Mouse (Mus musculus): ENCODE measurements around the gene Tctex1d4. TPM values are rescaled to one million over a fixed set of nuclear protein-coding genes. Genes with fewer than 3 reads are reported as not detected.

Tctex1d4 gene
- total and polyA plus RNA-seq, 3 experiments = 0.31 to 1.3 TPM; not detected in 1

- Histone ChIP-seq H3K4me1 (ENCODE audit: control insufficient read depth in 1 of 2, insufficient read depth in 2 of 2, low read length in 2 of 2) (no peaks in the 10 kb centered on the region), H3K27ac (ENCODE audit: control insufficient read depth, low read depth, low read length) (no peak within 1 kb of the TSS), H3K9me3 (replicated peaks; ENCODE audit: insufficient read depth, low read length) (no peaks in the 10 kb centered on the region), H3K27me3 (ENCODE audit: control insufficient read depth in 1 of 2, insufficient read depth in 2 of 2, low read length in 2 of 2) (peaks cover 2 to 9% of the 10 kb centered on the region in 2 experiments), H3K9ac (ENCODE audit: control insufficient read depth, low read depth, low read length, poor library complexity, severe bottlenecking) (no peak within 1 kb of the TSS), H3K79me2 (ENCODE audit: control insufficient read depth, insufficient read depth, low read length, poor library complexity) (no peaks in the 10 kb centered on the region), H3K36me3 (ENCODE audit: control insufficient read depth in 1 of 2, insufficient read depth in 2 of 2, low read length in 2 of 2) (no peaks in the 10 kb centered on the region), H3K4me3 (ENCODE audit: control insufficient read depth in 1 of 2, insufficient read depth in 1 of 2, low read depth in 2 of 2, low read length in 2 of 2) (no peak within 1 kb of the TSS)
- no peak for DNase-seq (ENCODE audit: low read depth, low spot score)
- TF ChIP-seq ETS1 (IDR thresholded peaks at IDR 0.05; ENCODE audit: low read depth, low read length) (no peak), ZKSCAN1 (IDR thresholded peaks at IDR 0.05; ENCODE audit: low read depth, low read length) (no peak), ELF1 (IDR thresholded peaks at IDR 0.05; ENCODE audit: low read depth, low read length) (no peak), EP300 (IDR thresholded peaks at IDR 0.05; ENCODE audit: low read depth in 1 of 2, low read length in 2 of 2) (no peak), RCOR1 (IDR thresholded peaks at IDR 0.05; ENCODE audit: low read depth, low read length) (no peak), TBP (IDR thresholded peaks at IDR 0.05; ENCODE audit: low read depth, low read length) (no peak), CTCF (IDR thresholded peaks at IDR 0.05 in 2 of 3, conservative IDR thresholded peaks at IDR 0.05 in 1 of 3; ENCODE audit: control insufficient read depth in 1 of 3, insufficient read depth in 1 of 3, low read depth in 2 of 3, low read length in 3 of 3, poor library complexity in 1 of 3, severe bottlenecking in 1 of 3) (no peak), MYB (IDR thresholded peaks at IDR 0.05; ENCODE audit: low read depth, low read length) (no peak), HCFC1 (IDR thresholded peaks at IDR 0.05; ENCODE audit: low read depth, low read length) (no peak), NELFE (IDR thresholded peaks at IDR 0.05; ENCODE audit: low read depth, low read length) (no peak), BHLHE40 (IDR thresholded peaks at IDR 0.05; ENCODE audit: borderline replicate concordance, low read depth, low read length) (no peak), E2F4 (IDR thresholded peaks at IDR 0.05; ENCODE audit: borderline replicate concordance, low read depth, low read length) (no peak), POLR2AphosphoS2 (IDR thresholded peaks at IDR 0.05; ENCODE audit: low read length) (no peak)
Observed at GRCm38 (mm10) chr4:117095551-117096452, 30.8 kb upstream of the Tctex1d4 start, which contains the start of gene Ptch2. TSS of gene Ptch2 (plus strand) at chr4:117096075.

DNA sequence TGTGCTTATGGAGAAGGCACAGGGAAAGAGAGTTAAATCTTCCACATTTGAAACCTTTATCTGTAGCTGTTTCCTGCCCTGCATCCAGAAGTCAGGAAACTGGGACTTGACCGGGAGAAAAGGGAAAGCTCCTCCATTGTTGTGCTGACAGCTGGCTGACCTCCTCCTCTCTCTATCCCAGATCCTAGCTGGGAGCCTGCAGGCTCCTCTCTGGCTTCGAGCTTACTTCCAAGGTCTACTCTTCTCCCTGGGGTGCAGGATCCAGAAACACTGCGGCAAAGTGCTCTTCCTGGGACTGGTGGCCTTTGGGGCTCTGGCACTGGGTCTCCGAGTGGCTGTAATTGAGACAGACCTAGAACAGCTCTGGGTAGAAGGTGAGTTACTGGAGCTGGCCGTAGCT lies 29.9 kb upstream of the Tctex1d4 start:
- Histone ChIP-seq H3K79me2 (ENCODE audit: control insufficient read depth, insufficient read depth, low read length, poor library complexity) (no peaks in the 10 kb centered on the region), H3K36me3 (ENCODE audit: control insufficient read depth in 1 of 2, insufficient read depth in 2 of 2, low read length in 2 of 2) (no peaks in the 10 kb centered on the region), H3K9ac (ENCODE audit: control insufficient read depth, low read depth, low read length, poor library complexity, severe bottlenecking) (no peak overlapping the region), H3K9me3 (replicated peaks; ENCODE audit: insufficient read depth, low read length) (no peaks in the 10 kb centered on the region), H3K4me1 (ENCODE audit: control insufficient read depth in 1 of 2, insufficient read depth in 2 of 2, low read length in 2 of 2) (no peaks in the 10 kb centered on the region), H3K4me3 (ENCODE audit: control insufficient read depth in 1 of 2, insufficient read depth in 1 of 2, low read depth in 2 of 2, low read length in 2 of 2) (no peak overlapping the region), H3K27ac (ENCODE audit: control insufficient read depth, low read depth, low read length) (no peak overlapping the region), H3K27me3 (ENCODE audit: control insufficient read depth in 1 of 2, insufficient read depth in 2 of 2, low read length in 2 of 2) (peaks cover 2 to 9% of the 10 kb centered on the region in 2 experiments)
- TF ChIP-seq KAT2A (conservative IDR thresholded peaks at IDR 0.05; ENCODE audit: low read depth, low read length) (no peak), USF1 (IDR thresholded peaks at IDR 0.05; ENCODE audit: low read depth, low read length) (no peak), MXI1 (IDR thresholded peaks at IDR 0.05; ENCODE audit: low read depth, low read length) (no peak), MYC (IDR thresholded peaks at IDR 0.05; ENCODE audit: low read depth, low read length) (no peak), ETS1 (IDR thresholded peaks at IDR 0.05; ENCODE audit: low read depth, low read length) (no peak)
- no peak for DNase-seq (ENCODE audit: low read depth, low spot score)

All from MEL (cell line).